Mouse (Mus musculus): ENCODE data around the gene Psma2. TPM values are rescaled to one million over a fixed set of nuclear protein-coding genes. Genes with fewer than 3 reads are reported as not detected.

Psma2 gene
- total RNA-seq (2021) = 10 to 100 TPM; 58.3 to 64.3 TPM
- long read RNA-seq, transcript Psma2-201 (8 exons, 2,911 nt) = major isoform, 98 of 103 reads
- long read RNA-seq, partial matches to known transcripts = 5 of 103 reads
- long read RNA-seq, other reads (novel, unspliced or antisense) = 0 of 103 reads

DNA sequence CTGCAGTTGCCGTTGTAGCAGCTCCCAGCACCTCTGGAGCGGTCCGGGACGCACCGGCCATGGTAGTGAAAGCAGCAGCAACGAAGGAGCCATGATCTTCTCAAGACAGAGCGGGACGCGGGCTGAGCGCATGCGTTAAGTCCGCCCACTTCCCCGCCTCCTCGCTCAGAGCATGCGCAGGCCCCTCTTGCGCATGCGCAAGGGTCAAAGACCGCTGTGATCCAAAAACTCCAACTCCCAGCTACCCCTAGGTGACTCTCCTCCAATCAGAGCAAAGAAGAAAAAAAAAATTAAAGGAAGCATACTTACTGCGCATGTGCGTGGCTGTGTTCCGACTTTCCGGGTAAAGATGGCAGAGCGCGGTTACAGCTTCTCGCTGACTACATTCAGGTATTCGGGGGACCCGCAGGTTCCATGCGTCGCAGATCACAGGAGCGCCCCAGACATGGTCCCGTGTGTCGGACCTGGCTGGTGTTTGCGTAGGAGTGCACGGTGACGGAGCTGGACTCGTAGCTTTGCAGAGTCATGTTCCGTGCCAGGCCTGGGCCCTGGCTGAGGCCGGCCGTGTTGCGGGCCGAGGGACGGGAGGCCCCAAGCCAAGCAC is at the start of gene Psma2, which contains the start of gene Mrpl32:
Psma2 (plus strand) TSS at position 315 of the 604 bp plus-strand sequence.
Mrpl32 (minus strand) TSS at position 240 of the 604 bp plus-strand sequence.
- peak; percentile 98 for DNase-seq (ENCODE audit: low spot score in 2 of 2)

DNA sequence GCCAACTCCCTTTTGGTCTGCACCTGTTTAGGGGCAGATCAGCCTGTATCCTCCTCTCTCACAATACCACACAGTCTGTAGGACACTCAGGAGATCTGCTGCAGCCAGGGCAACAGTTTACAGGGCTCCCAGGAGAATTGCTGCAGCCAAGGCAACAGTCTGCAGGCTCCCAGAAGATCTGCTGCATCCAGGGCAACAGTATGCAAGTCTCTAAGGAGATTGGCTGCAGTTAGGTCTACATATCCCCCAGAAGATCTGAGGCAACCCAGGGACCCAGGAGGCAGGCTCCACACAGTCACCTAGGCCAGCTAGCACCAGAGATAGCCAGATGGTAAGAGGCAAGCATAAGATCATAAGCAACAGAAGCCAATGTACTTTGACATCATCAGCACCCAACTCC is 38.9 kb upstream of the Psma2 start:
- DNase-seq (ENCODE audit: low spot score in 2 of 2) = no peak

DNA sequence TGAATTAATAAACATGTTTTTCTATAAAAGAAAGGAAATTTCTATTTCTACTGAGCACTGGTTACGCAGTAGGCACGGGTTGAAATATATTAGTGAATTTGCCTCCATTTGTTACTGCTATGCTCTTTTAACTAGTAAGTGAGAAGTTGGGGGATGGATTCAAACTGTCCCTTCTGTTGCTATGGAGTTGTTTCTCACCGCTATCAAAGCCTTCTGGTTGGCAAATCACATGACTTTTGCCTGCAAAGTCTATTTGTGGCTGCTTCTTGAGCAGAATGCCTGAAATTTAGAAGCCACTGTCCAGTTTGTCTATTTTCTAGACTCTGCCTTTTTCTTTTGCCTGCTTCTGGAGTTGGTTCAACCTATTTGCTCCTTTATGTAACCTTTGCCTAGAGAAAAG is 32.6 kb upstream of the Psma2 start:
- DNase-seq (ENCODE audit: low spot score in 2 of 2) = peak in 1 of 2 experiments; percentile 13

GRCm38 (mm10) chr13:14602744-14603143 is 10.3 kb upstream of the Psma2 start:
- peak; percentile 13 to 69 for DNase-seq (ENCODE audit: low spot score in 2 of 2)

DNA sequence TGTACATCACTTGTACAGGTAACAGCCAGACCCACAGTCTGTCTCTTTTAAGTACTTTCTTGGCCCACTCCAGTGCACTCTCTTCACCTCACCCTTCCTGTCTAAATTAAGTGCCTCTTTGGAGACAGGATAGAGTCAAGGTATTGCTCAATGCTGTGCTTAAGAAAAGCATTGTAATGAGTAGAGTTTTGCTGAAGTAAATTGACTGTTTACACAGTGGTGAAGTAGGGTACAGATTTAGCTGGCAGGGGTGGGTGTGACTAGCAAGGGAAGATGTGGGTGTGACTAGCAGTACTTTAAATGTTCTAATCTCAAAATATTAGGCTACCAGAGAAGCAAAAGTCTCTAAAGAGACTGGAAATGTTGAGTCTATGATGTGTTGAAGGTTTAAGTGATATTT is 5.4 kb upstream of the Psma2 start:
- no peak for DNase-seq (ENCODE audit: low spot score in 2 of 2)

- DNase-seq (ENCODE audit: low spot score in 2 of 2) = no peak
These were observed 577 bp upstream of the Psma2 start for GRCm38 (mm10) chr13:14612463-14612862.

- DNase-seq (ENCODE audit: low spot score in 2 of 2) = no peak
These were observed 513 bp downstream of the Psma2 start for GRCm38 (mm10) chr13:14613553-14613952.

- peak; percentile 35 to 77 for DNase-seq (ENCODE audit: low spot score in 2 of 2)
These were observed 5.7 kb downstream of the Psma2 start for GRCm38 (mm10) chr13:14618724-14619123.

GRCm38 (mm10) chr13:14629726-14630641 is 16.9 kb downstream of the Psma2 start, which contains the start of gene AW209491:
TSS of gene AW209491 (plus strand) at chr13:14630154.
- peak; percentile 93 to 97 for DNase-seq (ENCODE audit: low spot score in 2 of 2)

DNA sequence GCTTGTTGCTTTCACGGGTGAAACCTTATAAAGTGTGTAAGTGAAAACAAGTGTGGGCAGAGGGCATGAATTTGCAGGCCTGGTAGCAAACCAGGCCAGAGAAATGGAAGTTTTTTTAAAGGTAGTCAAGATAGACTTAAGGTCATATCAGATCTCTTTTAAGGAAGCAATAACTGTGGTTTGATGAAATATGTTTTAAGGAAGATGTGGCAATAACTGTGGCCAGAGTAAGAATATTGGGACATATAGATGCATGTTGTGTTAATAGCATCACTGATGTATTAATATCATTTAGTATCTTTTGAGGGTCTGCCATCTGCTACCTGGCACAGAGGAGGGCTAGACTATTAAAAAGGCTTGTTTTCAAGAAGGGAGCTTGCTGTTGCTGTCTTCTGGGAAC is 27.0 kb downstream of the Psma2 start:
- DNase-seq (ENCODE audit: low spot score in 2 of 2) = no peak

DNA sequence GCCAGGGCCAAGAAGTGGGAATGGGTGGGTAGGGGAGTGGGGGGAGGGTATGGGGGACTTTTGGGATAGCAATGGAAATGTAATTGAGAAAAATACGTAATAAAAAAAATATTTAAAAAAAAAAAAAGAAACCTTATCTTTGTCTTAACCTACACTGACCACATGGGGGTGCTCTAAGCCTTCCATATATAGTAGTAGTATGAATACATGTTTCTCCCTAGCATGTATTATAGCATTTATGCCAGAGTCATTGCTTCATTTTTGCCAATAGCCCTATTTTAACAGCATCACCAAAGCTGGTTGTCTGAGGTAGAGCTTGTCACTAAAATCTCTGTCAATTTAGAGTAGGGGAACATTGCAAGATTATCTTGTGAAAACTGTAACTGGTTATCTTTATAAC is 36.3 kb downstream of the Psma2 start:
- peak in 1 of 2 experiments; percentile 32 for DNase-seq (ENCODE audit: low spot score in 2 of 2)

- DNase-seq (ENCODE audit: low spot score in 2 of 2) = no peak
These were observed 54.1 kb downstream of the Psma2 start for GRCm38 (mm10) chr13:14667107-14667506.

GRCm38 (mm10) chr13:14670342-14670741 is 57.3 kb downstream of the Psma2 start:
- DNase-seq (ENCODE audit: low spot score in 2 of 2) = peak; percentile 9 to 70

DNA sequence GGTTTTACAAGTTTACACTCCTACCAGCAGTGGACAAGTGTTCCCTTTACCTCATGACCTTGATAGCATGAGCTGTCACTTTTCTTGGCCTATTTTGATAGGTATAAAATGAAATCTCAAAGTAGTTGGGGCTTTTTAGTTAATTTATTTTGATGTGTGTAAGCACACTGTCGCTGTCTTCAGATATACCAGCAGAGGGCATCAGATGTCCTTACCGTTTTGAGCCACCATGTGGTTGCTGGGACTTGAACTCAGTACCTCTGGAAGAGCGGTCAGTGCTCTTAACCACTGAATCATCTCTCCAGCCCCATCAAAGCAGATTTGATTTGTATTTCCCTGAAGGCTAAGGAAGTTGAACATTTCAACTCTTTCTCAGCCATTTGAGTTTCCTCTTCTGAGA is 75.9 kb downstream of the Psma2 start:
- DNase-seq (ENCODE audit: low spot score in 2 of 2) = no peak

DNA sequence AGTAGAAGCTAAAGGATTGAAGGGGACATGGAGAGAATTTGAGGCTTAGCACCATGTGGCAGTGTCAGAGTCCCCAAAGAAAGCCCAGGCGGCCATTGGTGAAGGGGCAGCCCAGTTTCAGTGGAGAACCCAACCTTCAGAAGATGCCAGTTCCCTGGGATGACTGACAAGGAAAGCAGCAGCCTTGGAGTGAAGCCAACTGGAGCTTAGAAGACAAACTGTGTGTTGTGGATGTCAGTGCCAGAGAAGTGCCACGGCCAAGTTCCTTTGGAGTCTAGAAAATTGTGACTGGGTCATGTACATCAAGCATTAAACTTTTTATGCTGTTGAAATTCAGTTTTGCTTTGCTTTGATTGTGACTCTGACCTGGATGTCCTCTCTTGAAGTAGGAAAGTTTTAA is 103.8 kb downstream of the Psma2 start:
- no peak for DNase-seq (ENCODE audit: low spot score in 2 of 2)

DNA sequence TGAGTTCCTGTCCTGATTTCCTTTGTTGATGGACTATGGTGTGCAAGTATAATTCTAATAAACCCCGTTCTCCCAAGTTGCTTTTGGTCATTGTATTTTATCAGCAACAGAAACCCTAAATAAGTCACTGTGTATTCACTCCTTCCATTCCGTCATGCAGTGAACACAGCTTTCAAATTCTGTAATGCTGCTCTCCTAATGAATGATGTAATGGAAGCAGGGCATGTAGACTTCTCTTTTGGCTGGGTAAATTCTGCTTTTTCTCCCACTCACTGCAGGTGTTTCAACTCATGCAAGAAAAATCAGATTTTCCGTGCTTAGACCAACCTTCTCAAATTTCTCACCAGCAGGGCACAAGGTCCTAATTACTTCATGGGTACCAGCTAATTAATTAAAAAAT is 104.7 kb downstream of the Psma2 start:
- DNase-seq (ENCODE audit: low spot score in 2 of 2) = no peak

Other genes with a start within 250 kb of the Psma2 start
- 10 to 100 TPM; 49.8 to 53.3 TPM for gene Hecw1, start 90.0 kb upstream of the Psma2 start, total RNA-seq (2021)
- gene Mrpl32, start 75 bp upstream of the Psma2 start, total RNA-seq (2021) = 10 to 100 TPM; 26.4 to 31.6 TPM
- gene AW209491, start 16.9 kb downstream of the Psma2 start, total RNA-seq (2021) = 10 to 100 TPM; 21.4 to 26.1 TPM